Mouse (Mus musculus) olfactory bulb, adult 2 months (tissue): Measurements from ENCODE around the gene Ppt2.

Source experiments
- CTCF ChIP-seq: fragments of 200-500 bp; IDR thresholded peaks from 2 replicates; pipeline ENCODE4 v1.5.1; 2012; ENCODE audit warnings: low read depth, mild to moderate bottlenecking, low read length, moderate library complexity; ENCODE audit not compliant: insufficient read depth
- POLR2A ChIP-seq: fragments of 200-500 bp; IDR thresholded peaks from 2 replicates; pipeline ENCODE4 v1.6.1; 2012; ENCODE audit warnings: mild to moderate bottlenecking, low read depth, low read length, moderate library complexity; ENCODE audit not compliant: insufficient read depth

DNA sequence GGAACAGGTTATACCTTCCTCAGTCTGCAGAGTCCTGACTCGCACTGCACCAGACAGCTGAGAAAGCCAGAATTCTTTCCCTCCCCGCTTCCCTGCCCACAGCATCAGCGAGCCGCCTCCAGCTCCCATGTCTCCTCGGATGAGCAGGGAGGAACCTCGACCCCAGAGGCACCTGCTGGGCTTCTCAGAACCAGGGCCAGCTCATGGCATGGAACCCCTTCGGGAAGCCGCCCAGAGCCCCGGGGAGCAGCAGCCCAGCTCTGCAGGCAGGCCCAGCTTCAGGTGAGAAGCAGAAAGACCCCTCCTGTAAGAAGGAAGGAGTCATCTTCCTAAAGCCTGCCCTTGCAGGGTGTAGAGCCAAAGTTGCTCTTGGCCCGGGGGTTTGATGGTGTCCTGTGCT is 24.2 kb upstream of the Ppt2 start:
- TF ChIP-seq POLR2A (no peak), CTCF (no peak)
